Mouse (Mus musculus): Measurements from ENCODE around the gene Gm45233. TPM values are rescaled to one million over a fixed set of nuclear protein-coding genes. Genes with fewer than 3 reads are reported as not detected.
"Not testable (repeated sequence)": the region's sequence is repeated elsewhere in the genome, so short reads cannot be mapped to it uniquely, and the experiment has no call there.

Gm45233 gene
- total RNA-seq, 1 experiment, result not detected

DNA sequence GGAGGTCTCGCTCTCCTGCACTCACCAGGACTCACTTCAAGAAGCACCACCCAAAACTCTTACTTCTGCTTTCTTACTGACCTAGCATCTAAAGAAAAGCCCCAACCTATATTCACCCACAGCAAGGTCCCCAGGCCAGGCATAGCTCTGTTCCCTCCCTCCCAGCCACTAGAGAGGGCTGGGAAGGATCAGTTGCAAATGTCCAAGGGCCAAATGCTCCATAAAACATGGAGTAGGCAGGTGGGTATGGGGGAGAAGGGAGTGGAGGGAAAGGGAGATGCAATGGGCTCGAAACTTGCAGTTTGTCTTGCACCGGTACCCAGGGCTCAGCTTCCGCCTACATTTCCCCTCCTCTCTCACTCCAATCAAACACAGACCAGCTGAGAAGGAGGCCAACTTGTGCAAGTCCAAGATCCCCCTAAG lies 35.8 kb upstream of the Gm45233 start, which contains the start of gene Siglecg:
Siglecg (plus strand) TSS at position 74 of the 423 bp plus-strand sequence.
- H3K36me3 ChIP-seq (ENCODE audit: control insufficient read depth, insufficient read depth, low read length, poor library complexity, severe bottlenecking), result no peaks in the 10 kb centered on the region
- DNase-seq (ENCODE audit: low read depth, low spot score), result no peak
- no peak within 1 kb of the TSS for H3K9ac ChIP-seq (ENCODE audit: insufficient read depth, low read depth, low read length, poor library complexity, severe bottlenecking)
- no peak within 1 kb of the TSS for H3K27ac ChIP-seq (ENCODE audit: insufficient read depth, low read depth, low read length, poor library complexity, severe bottlenecking)
- in situ Hi-C loops (cut with MboI; ENCODE audit: low sequenced_read_pairs in 2 of 2, unreplicated experiment in 2 of 2), result no loop called here
- no peak within 1 kb of the TSS for H3K4me3 ChIP-seq (ENCODE audit: insufficient read depth in 1 of 2, low read depth in 1 of 2, low read length in 2 of 2, poor library complexity in 1 of 2, severe bottlenecking in 1 of 2)
- peaks cover 0 to 2% of the 10 kb centered on the region in 2 experiments; a peak in 1 of 4 replicates for H3K4me1 ChIP-seq (ENCODE audit: control insufficient read depth in 2 of 2, insufficient read depth in 2 of 2, low read length in 2 of 2, poor library complexity in 1 of 2)
- TF ChIP-seq ZC3H11A (IDR thresholded peaks at IDR 0.05; ENCODE audit: borderline replicate concordance, low read depth, low read length) (no peak), HCFC1 (IDR thresholded peaks at IDR 0.05; ENCODE audit: borderline replicate concordance, insufficient read depth, low read length) (no peak), CHD2 (IDR thresholded peaks at IDR 0.05; ENCODE audit: low read depth, low read length) (no peak), MAFK (IDR thresholded peaks at IDR 0.05; ENCODE audit: insufficient read depth, low read depth, low read length) (no peak), ZNF384 (IDR thresholded peaks at IDR 0.05; ENCODE audit: low read depth, low read length) (no peak)
- no peaks in the 10 kb centered on the region for H3K9me3 ChIP-seq (ENCODE audit: control insufficient read depth, insufficient read depth, low read depth, low read length)

DNA sequence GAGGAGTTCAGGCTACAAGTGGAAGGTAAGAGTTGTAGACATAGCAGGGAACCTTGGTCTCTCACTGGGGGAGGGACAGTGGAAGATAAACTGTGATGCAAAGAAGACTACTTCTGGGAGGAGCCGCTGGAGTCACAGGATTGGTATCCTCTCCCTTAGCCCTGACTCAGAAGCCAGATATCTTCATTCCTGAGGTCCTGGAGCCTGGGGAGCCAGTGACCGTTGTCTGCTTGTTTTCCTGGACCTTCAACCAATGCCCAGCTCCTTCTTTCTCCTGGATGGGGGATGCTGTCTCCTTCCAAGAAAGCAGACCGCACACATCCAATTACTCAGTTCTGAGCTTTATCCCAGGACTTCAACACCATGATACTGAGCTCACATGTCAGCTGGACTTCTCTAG lies 34.8 kb upstream of the Gm45233 start:
- no peaks in the 10 kb centered on the region for H3K36me3 ChIP-seq (ENCODE audit: control insufficient read depth, insufficient read depth, low read length, poor library complexity, severe bottlenecking)
- no peak overlapping the region for H3K4me3 ChIP-seq (ENCODE audit: insufficient read depth in 1 of 2, low read depth in 1 of 2, low read length in 2 of 2, poor library complexity in 1 of 2, severe bottlenecking in 1 of 2)
- TF ChIP-seq HCFC1 (IDR thresholded peaks at IDR 0.05; ENCODE audit: borderline replicate concordance, insufficient read depth, low read length), result no peak
- no peak for TF ChIP-seq CHD2 (IDR thresholded peaks at IDR 0.05; ENCODE audit: low read depth, low read length)
- no peak for TF ChIP-seq ZC3H11A (IDR thresholded peaks at IDR 0.05; ENCODE audit: borderline replicate concordance, low read depth, low read length)
- TF ChIP-seq ZNF384 (IDR thresholded peaks at IDR 0.05; ENCODE audit: low read depth, low read length), result no peak
- TF ChIP-seq MAFK (IDR thresholded peaks at IDR 0.05; ENCODE audit: insufficient read depth, low read depth, low read length), result no peak
- in situ Hi-C loops (cut with MboI; ENCODE audit: low sequenced_read_pairs in 2 of 2, unreplicated experiment in 2 of 2), result no loop called here
- H3K27ac ChIP-seq (ENCODE audit: insufficient read depth, low read depth, low read length, poor library complexity, severe bottlenecking), result no peak overlapping the region
- no peak for DNase-seq (ENCODE audit: low read depth, low spot score)
- H3K4me1 ChIP-seq (ENCODE audit: control insufficient read depth in 2 of 2, insufficient read depth in 2 of 2, low read length in 2 of 2, poor library complexity in 1 of 2), result peaks cover 0 to 2% of the 10 kb centered on the region in 2 experiments; a peak in 1 of 4 replicates
- no peak overlapping the region for H3K9ac ChIP-seq (ENCODE audit: insufficient read depth, low read depth, low read length, poor library complexity, severe bottlenecking)
- H3K9me3 ChIP-seq (ENCODE audit: control insufficient read depth, insufficient read depth, low read depth, low read length), result no peaks in the 10 kb centered on the region

DNA sequence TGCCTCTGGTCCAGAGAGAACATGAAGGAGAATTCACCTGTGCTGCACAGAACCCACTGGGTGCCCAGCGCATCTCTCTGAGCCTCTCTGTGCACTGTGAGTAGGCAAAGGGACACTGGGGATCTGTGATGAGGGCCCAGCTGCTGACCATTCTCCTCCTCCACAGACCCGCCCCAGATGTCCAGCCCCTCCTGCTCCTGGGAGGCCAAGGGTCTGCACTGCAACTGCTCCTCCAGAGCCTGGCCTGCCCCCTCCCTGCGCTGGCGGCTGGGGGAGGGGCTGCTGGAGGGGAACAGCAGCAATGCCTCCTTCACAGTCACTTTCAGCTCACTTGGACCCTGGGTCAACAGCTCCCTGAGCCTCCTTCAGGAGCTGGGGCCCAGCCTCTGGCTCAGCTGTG lies 32.2 kb upstream of the Gm45233 start:
- H3K9ac ChIP-seq (ENCODE audit: insufficient read depth, low read depth, low read length, poor library complexity, severe bottlenecking); H3K4me1 ChIP-seq (ENCODE audit: control insufficient read depth in 2 of 2, insufficient read depth in 2 of 2, low read length in 2 of 2, poor library complexity in 1 of 2); H3K27ac ChIP-seq (ENCODE audit: insufficient read depth, low read depth, low read length, poor library complexity, severe bottlenecking); H3K9me3 ChIP-seq (ENCODE audit: control insufficient read depth, insufficient read depth, low read depth, low read length); DNase-seq (ENCODE audit: low read depth, low spot score); H3K36me3 ChIP-seq (ENCODE audit: control insufficient read depth, insufficient read depth, low read length, poor library complexity, severe bottlenecking); in situ Hi-C loops (cut with MboI; ENCODE audit: low sequenced_read_pairs in 2 of 2, unreplicated experiment in 2 of 2); H3K4me3 ChIP-seq (ENCODE audit: insufficient read depth in 1 of 2, low read depth in 1 of 2, low read length in 2 of 2, poor library complexity in 1 of 2, severe bottlenecking in 1 of 2): not testable (repeated sequence)

DNA sequence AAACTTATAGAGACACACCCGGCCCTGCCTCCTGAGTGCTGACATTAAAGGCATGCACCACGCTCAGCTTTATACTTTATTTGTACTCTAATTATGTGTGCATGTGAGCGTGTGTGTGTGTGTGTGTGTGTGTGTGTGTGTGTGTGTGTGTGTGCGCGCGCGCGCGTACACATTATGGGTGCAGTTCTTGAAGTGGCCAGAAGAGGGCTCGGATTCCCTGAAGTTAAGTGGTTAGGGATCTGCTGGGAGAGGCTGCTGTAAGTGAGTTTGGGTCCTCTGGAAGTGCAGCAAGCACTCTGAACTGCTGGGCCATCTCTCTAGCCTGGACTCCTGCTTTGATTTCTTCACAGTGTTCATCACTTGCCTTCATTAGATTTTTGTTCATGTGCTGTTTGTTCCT lies 26.6 kb upstream of the Gm45233 start:
- in situ Hi-C loops (cut with MboI; ENCODE audit: low sequenced_read_pairs in 2 of 2, unreplicated experiment in 2 of 2), result no loop called here

DNA sequence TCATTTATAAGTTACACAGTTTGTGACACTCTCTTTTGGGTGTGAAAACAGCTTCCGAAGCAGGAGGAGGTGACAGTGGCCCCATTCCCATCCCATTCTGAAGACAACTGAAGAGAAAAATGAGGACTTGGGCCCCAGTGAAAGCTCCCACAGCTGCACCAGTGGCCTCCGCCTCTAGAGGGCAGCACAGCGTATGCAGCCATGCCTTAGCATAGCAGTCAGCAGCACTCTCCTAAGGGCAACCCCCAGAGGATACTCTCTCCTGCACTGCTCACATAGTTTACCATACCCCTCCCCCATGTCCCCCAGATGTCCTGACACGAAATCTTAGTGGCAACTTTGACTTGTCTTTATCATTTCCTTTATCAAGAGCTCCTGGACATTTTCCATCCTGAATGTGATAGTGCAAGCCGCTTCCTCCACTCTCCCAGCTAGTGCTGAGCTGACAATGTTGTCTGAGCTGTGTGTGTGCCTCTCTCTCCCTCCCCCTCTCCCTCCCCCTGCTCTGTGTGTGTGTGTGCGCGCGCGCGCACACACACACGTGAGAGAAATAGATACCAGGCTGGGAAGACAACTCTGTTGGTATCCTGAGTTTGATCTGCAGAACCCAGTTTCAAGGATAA lies 20.8 kb upstream of the Gm45233 start:
- in situ Hi-C loops (cut with MboI; ENCODE audit: low sequenced_read_pairs in 2 of 2, unreplicated experiment in 2 of 2), result no loop called here
- peak; percentile 79 for DNase-seq (ENCODE audit: low read depth, low spot score)
- TF ChIP-seq ZNF384 (IDR thresholded peaks at IDR 0.05; ENCODE audit: low read depth, low read length), result no peak
- no peak for TF ChIP-seq CHD2 (IDR thresholded peaks at IDR 0.05; ENCODE audit: low read depth, low read length)
- H3K36me3 ChIP-seq (ENCODE audit: control insufficient read depth, insufficient read depth, low read length, poor library complexity, severe bottlenecking), result no peaks in the 10 kb centered on the region
- H3K4me3 ChIP-seq (ENCODE audit: insufficient read depth in 1 of 2, low read depth in 1 of 2, low read length in 2 of 2, poor library complexity in 1 of 2, severe bottlenecking in 1 of 2), result no peak overlapping the region
- 0 out of 4 replicates have a peak, but pooled peaks cover 0 to 2% of the 10 kb centered on the region in 2 experiments for H3K4me1 ChIP-seq (ENCODE audit: control insufficient read depth in 2 of 2, insufficient read depth in 2 of 2, low read length in 2 of 2, poor library complexity in 1 of 2)
- no peak overlapping the region for H3K27ac ChIP-seq (ENCODE audit: insufficient read depth, low read depth, low read length, poor library complexity, severe bottlenecking)
- no peaks in the 10 kb centered on the region for H3K9me3 ChIP-seq (ENCODE audit: control insufficient read depth, insufficient read depth, low read depth, low read length)
- H3K9ac ChIP-seq (ENCODE audit: insufficient read depth, low read depth, low read length, poor library complexity, severe bottlenecking), result no peak overlapping the region

More for the DNA sequence above, 26.6 kb upstream of the Gm45233 start:
- H3K4me3 ChIP-seq (ENCODE audit: insufficient read depth in 1 of 2, low read depth in 1 of 2, low read length in 2 of 2, poor library complexity in 1 of 2, severe bottlenecking in 1 of 2), result no peak overlapping the region
- no peak for DNase-seq (ENCODE audit: low read depth, low spot score)
- H3K9ac ChIP-seq (ENCODE audit: insufficient read depth, low read depth, low read length, poor library complexity, severe bottlenecking), result no peak overlapping the region
- TF ChIP-seq MAFK (IDR thresholded peaks at IDR 0.05; ENCODE audit: insufficient read depth, low read depth, low read length), result no peak
- TF ChIP-seq ZNF384 (IDR thresholded peaks at IDR 0.05; ENCODE audit: low read depth, low read length), result no peak
- no peak for TF ChIP-seq CHD2 (IDR thresholded peaks at IDR 0.05; ENCODE audit: low read depth, low read length)
- no peak for TF ChIP-seq HCFC1 (IDR thresholded peaks at IDR 0.05; ENCODE audit: borderline replicate concordance, insufficient read depth, low read length)
- TF ChIP-seq ZC3H11A (IDR thresholded peaks at IDR 0.05; ENCODE audit: borderline replicate concordance, low read depth, low read length), result no peak
- no peaks in the 10 kb centered on the region for H3K9me3 ChIP-seq (ENCODE audit: control insufficient read depth, insufficient read depth, low read depth, low read length)
- H3K4me1 ChIP-seq (ENCODE audit: control insufficient read depth in 2 of 2, insufficient read depth in 2 of 2, low read length in 2 of 2, poor library complexity in 1 of 2), result no peaks in the 10 kb centered on the region
- H3K27ac ChIP-seq (ENCODE audit: insufficient read depth, low read depth, low read length, poor library complexity, severe bottlenecking), result no peak overlapping the region
- no peaks in the 10 kb centered on the region for H3K36me3 ChIP-seq (ENCODE audit: control insufficient read depth, insufficient read depth, low read length, poor library complexity, severe bottlenecking)
